Mouse (Mus musculus): Measurements from ENCODE around the gene Gm49395.

- TF ChIP-seq CTCF (IDR thresholded peaks at IDR 0.05; ENCODE audit: control insufficient read depth, insufficient read depth, low read length) (no peak), POLR2A (IDR thresholded peaks at IDR 0.05; ENCODE audit: borderline replicate concordance, control insufficient read depth, low read depth, low read length) (no peak)
Measured at GRCm38 (mm10) chr13:115126534-115126933, 24.8 kb upstream of the Gm49395 start.
